Mouse (Mus musculus) cerebellum, adult 2 months (tissue): ENCODE measurements around the gene Dcun1d4. TPM values are rescaled to one million over a fixed set of nuclear protein-coding genes. Genes with fewer than 3 reads are reported as not detected.

Experiments
- DNase-seq, 2 experiments: peaks; one replicate each; pipeline ENCODE4 v3.0.0; 2021
- H3K27ac ChIP-seq: fragments of 200-500 bp; 2 replicates; pipeline ENCODE4 v1.5.1; 2012; ENCODE audit warnings: low read length, control low read depth, inconsistent platforms; ENCODE audit not compliant: insufficient read depth
- H3K27me3 ChIP-seq: fragments of 200-500 bp; 2 replicates; pipeline ENCODE4 v1.6.1; 2012; ENCODE audit warnings: inconsistent platforms, mild to moderate bottlenecking, low read length, moderate library complexity; ENCODE audit not compliant: control insufficient read depth, insufficient read depth
- H3K4me1 ChIP-seq: fragments of 200-500 bp; 2 replicates; pipeline ENCODE4 v1.6.1; 2011; ENCODE audit warnings: low read length; ENCODE audit not compliant: control insufficient read depth, insufficient read depth
- H3K4me3 ChIP-seq: fragments of 200-500 bp; replicated peaks from 2 replicates; pipeline ENCODE3; 2011; ENCODE audit warnings: mild to moderate bottlenecking, low read depth, low read length, control low read depth; ENCODE audit not compliant: insufficient read depth
- CTCF ChIP-seq: fragments of 200-500 bp; IDR thresholded peaks from 2 replicates; pipeline ENCODE4 v1.5.1; 2011; ENCODE audit warnings: low read depth, mild to moderate bottlenecking, control low read depth, low read length, moderate library complexity, borderline replicate concordance; ENCODE audit not compliant: insufficient read depth
- POLR2A ChIP-seq: fragments of 200-500 bp; IDR thresholded peaks from 2 replicates; pipeline ENCODE4 v1.6.1; 2011; ENCODE audit warnings: low read length, control low read depth, borderline replicate concordance; ENCODE audit not compliant: insufficient read depth
- WGBS: fragments of 180-500 bp; shearing (Covaris S2); methylation state at CpG from one replicate; pipeline ENCODE4 v1.1.7; 2018; 5-methylcytosine and 5-hydroxymethylcytosine counted together
- polyA plus RNA-seq: library from polyadenylated mRNA; depleted of rRNA; stranded (reverse); fragments of >200 nt; gene quantifications from 2 replicates; pipeline ENCODE4 v1.2.3, GENCODE M21; 2012

Gene Dcun1d4
- polyA plus RNA-seq, 1 experiment = 41.7 TPM

GRCm38 (mm10) chr5:73490596-73491073, 9.8 kb downstream of the Dcun1d4 start:
- peak; percentile 99 to 100 for DNase-seq
- peak overlapping the region; percentile 98 for H3K4me3 ChIP-seq
- WGBS = under 1% methylated on average over 36 of the region's 37 CpGs
- no peaks in the 10 kb centered on the region for H3K4me1 ChIP-seq
- H3K27me3 ChIP-seq = no peaks in the 10 kb centered on the region
- H3K27ac ChIP-seq = no peak overlapping the region
- TF ChIP-seq POLR2A (no peak), CTCF (no peak)

- TF ChIP-seq CTCF (no peak), POLR2A (peak; percentile 45; the same call in 1 of the 2 replicates)
- no peaks in the 10 kb centered on the region for H3K4me1 ChIP-seq
- WGBS = 2% methylated on average over 66 of the region's 70 CpGs
- H3K27ac ChIP-seq = no peak overlapping the region
- H3K27me3 ChIP-seq = no peaks in the 10 kb centered on the region
- peak overlapping the region; percentile 98 for H3K4me3 ChIP-seq
- DNase-seq = no peak
These were observed 10.5 kb downstream of the Dcun1d4 start for GRCm38 (mm10) chr5:73491074-73491836.

GRCm38 (mm10) chr5:73491837-73492720, 11.3 kb downstream of the Dcun1d4 start:
- Histone ChIP-seq H3K4me1 (no peaks in the 10 kb centered on the region), H3K4me3 (peak overlapping the region; percentile 98), H3K27me3 (no peaks in the 10 kb centered on the region), H3K27ac (peak overlapping the region; percentile 51)
- DNase-seq = peak; percentile 88 to 90
- TF ChIP-seq CTCF (no peak), POLR2A (peak; percentile 61; the same call in 1 of the 2 replicates)
- WGBS = under 1% methylated on average over 59 of the region's 59 CpGs

- no peaks in the 10 kb centered on the region for H3K27me3 ChIP-seq
- no peak for DNase-seq
- WGBS = 41% methylated on average over 3 of the region's 3 CpGs
These were observed 16.6 kb downstream of the Dcun1d4 start for GRCm38 (mm10) chr5:73497401-73497800.

GRCm38 (mm10) chr5:73498559-73498958, 17.8 kb downstream of the Dcun1d4 start:
- Histone ChIP-seq H3K27ac (no peak overlapping the region), H3K4me3 (no peak overlapping the region), H3K4me1 (peaks cover 4% of the 10 kb centered on the region), H3K27me3 (no peaks in the 10 kb centered on the region)
- 90% methylated on average over 8 of the region's 8 CpGs for WGBS
- DNase-seq = no peak
- TF ChIP-seq CTCF (no peak), POLR2A (no peak)

More at GRCm38 (mm10) chr5:73497401-73497800, 16.6 kb downstream of the Dcun1d4 start:
- no peak for TF ChIP-seq POLR2A
- TF ChIP-seq CTCF = no peak
- Histone ChIP-seq H3K4me3 (no peak overlapping the region), H3K4me1 (peaks cover 4% of the 10 kb centered on the region), H3K27ac (no peak overlapping the region)

- H3K4me1 ChIP-seq = peaks cover 4% of the 10 kb centered on the region
- TF ChIP-seq CTCF (no peak), POLR2A (no peak)
- no peak overlapping the region for H3K4me3 ChIP-seq
- no peaks in the 10 kb centered on the region for H3K27me3 ChIP-seq
- no peak overlapping the region for H3K27ac ChIP-seq
- WGBS = 61% methylated on average over 7 of the region's 7 CpGs
- DNase-seq = no peak
These were observed 20.2 kb downstream of the Dcun1d4 start for GRCm38 (mm10) chr5:73500867-73501440.

GRCm38 (mm10) chr5:73502422-73502821, 21.6 kb downstream of the Dcun1d4 start:
- Histone ChIP-seq H3K27me3 (no peaks in the 10 kb centered on the region), H3K27ac (no peak overlapping the region), H3K4me1 (peaks cover 4% of the 10 kb centered on the region), H3K4me3 (no peak overlapping the region)
- 91% methylated on average over 9 of the region's 9 CpGs for WGBS
- TF ChIP-seq POLR2A (no peak), CTCF (no peak)
- no peak for DNase-seq
